Mouse (Mus musculus): Measurements from ENCODE around the gene Gm3259. TPM values are rescaled to one million over a fixed set of nuclear protein-coding genes. Genes with fewer than 3 reads are reported as not detected.

Gm3259 gene
- not detected for polyA plus RNA-seq (2015; fragmentation: Illumina TruSeq; extraction: RNeasy Lipid Tissue Mini Kit (QIAGEN cat#74804); ENCODE audit: low read depth, low replicate concordance)

DNA sequence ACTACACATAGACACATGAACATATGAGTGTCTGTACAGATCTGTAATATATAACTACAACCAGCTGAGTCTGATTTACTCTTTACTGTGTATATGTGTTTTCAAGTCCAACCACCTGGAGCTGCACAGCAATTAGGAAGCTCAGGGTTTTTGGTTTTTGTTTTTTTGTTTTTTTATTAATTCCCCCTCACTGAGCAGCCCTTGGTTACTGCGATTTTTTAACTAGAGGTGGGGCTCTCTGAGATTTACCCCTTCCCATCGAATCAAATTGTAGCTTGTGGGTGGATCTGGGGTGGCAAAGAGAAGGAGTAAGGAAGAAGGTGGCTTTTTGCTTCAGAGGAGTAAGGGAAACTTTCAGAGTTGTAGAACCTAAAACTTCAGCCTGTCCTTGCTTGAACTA is at the start of gene Gm3259:
Gene Gm3259 (plus strand): TSS at position 301 of the 400 bp plus-strand sequence.

DNA sequence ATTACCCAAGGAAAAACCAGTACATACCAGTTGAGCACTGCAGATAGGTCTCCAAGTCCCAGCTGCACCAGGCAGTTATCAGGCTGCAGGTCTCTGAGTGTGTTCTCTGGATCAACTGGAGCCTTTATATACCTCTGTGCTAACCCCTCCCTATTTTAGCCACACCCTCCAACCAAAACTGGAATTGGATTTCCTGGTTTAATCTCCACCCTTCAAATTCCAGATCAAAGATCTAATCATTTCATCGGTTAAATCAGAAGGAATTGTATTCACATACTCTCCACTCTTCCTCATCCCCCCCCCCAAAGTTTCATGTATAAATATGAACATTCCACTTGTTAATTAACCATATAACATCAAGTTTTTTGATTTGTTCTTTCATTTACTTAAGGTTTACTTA is 33.0 kb upstream of the Gm3259 start, which contains the start of gene Gm10424:
Gene Gm10424 (minus strand): TSS at position 101 of the 400 bp plus-strand sequence.

Other genes with a start within 250 kb of the Gm3259 start
- not detected for gene Gm7942, start 199.0 kb upstream of the Gm3259 start, polyA plus RNA-seq (2015; fragmentation: Illumina TruSeq; extraction: RNeasy Lipid Tissue Mini Kit (QIAGEN cat#74804); ENCODE audit: low read depth, low replicate concordance)
- gene Gm16513, start 123.3 kb upstream of the Gm3259 start, polyA plus RNA-seq (2015; fragmentation: Illumina TruSeq; extraction: RNeasy Lipid Tissue Mini Kit (QIAGEN cat#74804); ENCODE audit: low read depth, low replicate concordance): not detected
- gene Gm10424, start 33.1 kb upstream of the Gm3259 start, polyA plus RNA-seq (2015; fragmentation: Illumina TruSeq; extraction: RNeasy Lipid Tissue Mini Kit (QIAGEN cat#74804); ENCODE audit: low read depth, low replicate concordance): not detected
- not detected for gene D5Ertd577e, start 150.9 kb downstream of the Gm3259 start, polyA plus RNA-seq (2015; fragmentation: Illumina TruSeq; extraction: RNeasy Lipid Tissue Mini Kit (QIAGEN cat#74804); ENCODE audit: low read depth, low replicate concordance)
- not detected for gene Gm3286, start 204.8 kb downstream of the Gm3259 start, polyA plus RNA-seq (2015; fragmentation: Illumina TruSeq; extraction: RNeasy Lipid Tissue Mini Kit (QIAGEN cat#74804); ENCODE audit: low read depth, low replicate concordance)

All from brain, adult 10 weeks (tissue).